Mouse (Mus musculus) large intestine, adult 2 months (tissue): ENCODE results near the gene Vmn1r46. TPM values are rescaled to one million over a fixed set of nuclear protein-coding genes. Genes with fewer than 3 reads are reported as not detected.
"Not testable (repeated sequence)": the region's sequence is repeated elsewhere in the genome, so short reads cannot be mapped to it uniquely, and the experiment has no call there.

Source experiments
- DNase-seq: peaks from one replicate; pipeline ENCODE4 v3.0.0-alpha.2; 2012; ENCODE audit warnings: low read depth, low spot score
- WGBS: fragments of 180-500 bp; shearing (Covaris S2); methylation state at CpG from one replicate; pipeline ENCODE4 v1.1.7; 2018; 5-methylcytosine and 5-hydroxymethylcytosine counted together
- polyA plus RNA-seq: library from polyadenylated mRNA; depleted of rRNA; stranded (reverse); fragments of >200 nt; gene quantifications from 2 replicates; pipeline ENCODE4 v1.2.3, GENCODE M21; 2012; rRNA removed

Vmn1r46 gene
- not detected in 2 replicates for polyA plus RNA-seq

DNA sequence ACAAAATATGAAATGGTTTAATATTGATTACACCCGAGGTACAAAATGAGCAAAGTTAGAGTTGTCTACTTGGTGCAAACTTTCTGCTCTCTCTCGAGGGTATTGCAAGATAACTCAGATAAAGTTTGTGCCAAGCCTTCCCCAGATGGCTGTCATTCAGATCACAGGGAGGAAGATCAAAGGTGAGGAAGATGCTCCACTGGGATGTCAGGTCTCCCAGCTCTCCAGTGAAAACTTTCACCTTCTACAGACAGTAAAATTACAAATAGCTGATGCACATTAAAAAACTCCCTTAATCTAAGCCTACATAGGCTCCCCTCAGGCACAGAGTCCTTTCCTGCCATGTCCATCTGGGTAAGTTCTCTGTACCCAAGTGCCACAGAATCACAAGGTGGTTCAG, at the start of gene Vmn1r46:
Gene Vmn1r46 (plus strand): TSS at position 301 of the 400 bp plus-strand sequence.
- no peak for DNase-seq
- WGBS: 40% methylated on average over 2 of the region's 2 CpGs

DNA sequence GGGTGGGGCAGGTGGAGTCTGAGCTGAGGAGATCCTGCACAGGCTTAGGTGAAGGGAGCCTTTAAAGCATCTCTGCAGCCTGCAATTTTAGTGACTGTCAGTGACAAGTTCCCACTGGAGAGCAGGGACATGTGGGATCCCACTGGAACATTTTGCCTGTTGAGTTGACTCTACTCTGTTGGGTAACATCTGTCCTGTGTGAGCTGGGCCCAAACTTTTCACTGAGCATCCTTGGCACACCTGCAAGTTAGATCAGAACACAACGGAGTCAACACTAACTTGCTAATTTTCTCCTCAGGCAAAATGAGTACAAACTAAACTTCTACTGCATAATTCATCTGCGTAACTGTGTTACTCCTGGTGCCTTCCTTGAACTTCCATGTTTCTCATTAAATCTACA, 28.6 kb upstream of the Vmn1r46 start, which contains the start of gene Vmn1r45:
Gene Vmn1r45 (minus strand): TSS at position 101 of the 400 bp plus-strand sequence.
- WGBS: 92% methylated on average over 2 of the region's 2 CpGs

DNA sequence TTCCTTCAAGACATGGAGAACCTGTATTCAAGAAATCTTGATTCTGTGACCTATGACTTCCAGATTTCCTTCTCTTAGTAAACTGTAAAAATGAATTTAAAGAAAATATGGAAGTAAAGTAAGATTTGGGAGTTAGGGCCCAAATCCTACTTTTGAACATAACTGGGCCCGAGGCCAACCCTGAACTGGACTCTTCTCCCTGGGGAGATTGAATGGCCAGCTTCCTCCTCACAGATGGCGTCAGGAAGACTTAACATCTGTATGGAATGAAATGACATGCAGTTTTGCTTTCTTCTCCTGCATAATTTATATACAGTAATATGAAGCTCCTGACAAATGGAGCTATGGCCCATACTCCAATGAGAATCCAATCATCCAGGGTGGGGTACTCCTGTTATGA, 28.2 kb upstream of the Vmn1r46 start:
- WGBS: 75% methylated on average over 2 of the region's 2 CpGs
- no peak for DNase-seq

More for the DNA sequence above, 28.6 kb upstream of the Vmn1r46 start, which contains the start of gene Vmn1r45:
- not testable (repeated sequence) for DNase-seq

- no peak for DNase-seq
- 43% methylated on average over 2 of the region's 2 CpGs for WGBS
These were observed 15.6 kb upstream of the Vmn1r46 start for GRCm38 (mm10) chr6:89953556-89953955.

- DNase-seq: no peak
These were observed 2.8 kb upstream of the Vmn1r46 start for GRCm38 (mm10) chr6:89966341-89966740.

- no peak for DNase-seq
- WGBS: 22% methylated on average over 1 of the region's 1 CpGs
These were observed 16.9 kb downstream of the Vmn1r46 start for GRCm38 (mm10) chr6:89985989-89986388.

DNA sequence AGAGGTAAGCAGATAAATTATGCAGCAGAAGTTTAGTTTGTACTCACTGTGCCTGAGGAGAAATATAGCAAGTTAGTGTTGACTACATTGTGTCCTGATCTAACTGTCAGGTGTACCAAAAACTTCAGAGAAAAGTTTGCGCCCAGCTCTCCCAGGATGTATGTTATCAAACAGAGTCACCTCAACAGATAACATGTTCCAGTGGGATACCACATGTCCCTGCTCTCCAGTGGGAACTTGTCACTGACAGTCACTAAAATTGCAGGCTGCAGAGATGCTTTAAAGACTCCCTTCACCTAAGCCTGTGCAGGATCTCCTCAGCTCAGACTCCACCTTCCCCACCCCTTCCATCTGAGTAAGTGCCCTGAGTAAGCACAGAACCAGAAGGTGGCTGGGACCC, 46.7 kb downstream of the Vmn1r46 start, which contains the start of gene Vmn1r47:
Gene Vmn1r47 (plus strand): TSS at position 301 of the 400 bp plus-strand sequence.
- WGBS: 89% methylated on average over 1 of the region's 1 CpGs

More for the DNA sequence above, 46.7 kb downstream of the Vmn1r46 start, which contains the start of gene Vmn1r47:
- not testable (repeated sequence) for DNase-seq

Other genes with a start within 250 kb of the Vmn1r46 start
- gene Vmn1r41, start 228.5 kb upstream of the Vmn1r46 start, polyA plus RNA-seq: not detected in 2 replicates
- gene Vmn1r42, start 92.9 kb upstream of the Vmn1r46 start, polyA plus RNA-seq: not detected in 2 replicates
- 0.01 TPM in 1 of 2 replicates, not detected in the other for gene Vmn1r43, start 92.9 kb upstream of the Vmn1r46 start, polyA plus RNA-seq
- not detected in 2 replicates for gene Vmn1r44, start 85.7 kb upstream of the Vmn1r46 start, polyA plus RNA-seq
- gene Vmn1r45, start 28.7 kb upstream of the Vmn1r46 start, polyA plus RNA-seq: not detected in 2 replicates
- not detected in 2 replicates for gene Vmn1r47, start 46.8 kb downstream of the Vmn1r46 start, polyA plus RNA-seq
- not detected in 2 replicates for gene Vmn1r48, start 67.5 kb downstream of the Vmn1r46 start, polyA plus RNA-seq
- not detected in 2 replicates for gene Vmn1r49, start 109.2 kb downstream of the Vmn1r46 start, polyA plus RNA-seq
- gene Vmn1r50, start 132.1 kb downstream of the Vmn1r46 start, polyA plus RNA-seq: not detected in 2 replicates
- not detected in 2 replicates for gene Vmn1r51, start 153.3 kb downstream of the Vmn1r46 start, polyA plus RNA-seq
- not detected in 2 replicates for gene Vmn1r52, start 205.5 kb downstream of the Vmn1r46 start, polyA plus RNA-seq
- not detected in 2 replicates for gene V1ra8, start 233.5 kb downstream of the Vmn1r46 start, polyA plus RNA-seq